Mouse (Mus musculus) embryo, embryonic 10.5 days (tissue): Measurements from ENCODE around the gene Dnajb6.
"Not testable (repeated sequence)": the region's sequence is repeated elsewhere in the genome, so short reads cannot be mapped to it uniquely, and the experiment has no call there.

ENCODE experiments used
- DNase-seq: peaks from one replicate; pipeline ENCODE4 v3.0.0-alpha.2; 2015; ENCODE audit warnings: low spot score

Gene Dnajb6

GRCm38 (mm10) chr5:29770935-29771334, 35.4 kb downstream of the Dnajb6 start:
- DNase-seq = peak; percentile 45

- no peak for DNase-seq
Observed at GRCm38 (mm10) chr5:29772038-29772437, 36.5 kb downstream of the Dnajb6 start.

DNA sequence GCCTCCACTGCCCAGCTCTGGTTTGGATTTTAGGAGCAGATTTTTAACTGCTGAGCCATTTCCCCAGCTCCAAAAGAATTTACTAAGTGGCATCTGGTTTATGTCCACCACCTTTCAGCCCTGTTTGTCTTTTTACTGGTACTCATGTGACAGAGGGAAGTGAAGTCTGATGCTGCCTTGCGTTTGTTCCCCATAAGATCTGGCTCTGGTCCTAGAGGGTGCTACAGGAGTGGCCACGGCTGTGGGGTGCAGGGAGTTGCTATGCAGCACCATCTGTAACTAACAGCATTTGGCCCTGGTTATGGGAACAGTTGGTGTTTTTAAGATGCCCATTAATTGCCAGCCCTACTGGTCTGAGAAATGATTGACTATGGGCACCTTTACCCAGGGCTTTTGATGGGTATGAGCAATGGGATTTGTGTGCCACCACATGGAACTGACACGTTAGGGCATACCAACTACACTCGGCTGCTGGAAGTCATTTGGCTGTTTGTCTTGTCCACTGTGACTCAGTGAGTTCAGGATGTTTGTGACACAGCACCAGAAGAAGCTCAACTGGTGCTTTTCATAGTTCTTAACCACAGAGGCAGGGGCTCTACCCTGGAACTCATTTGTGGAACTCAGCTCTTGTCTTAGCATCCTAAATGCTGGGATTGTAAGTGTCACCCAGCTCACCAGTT, 37.3 kb downstream of the Dnajb6 start:
- no peak for DNase-seq

DNA sequence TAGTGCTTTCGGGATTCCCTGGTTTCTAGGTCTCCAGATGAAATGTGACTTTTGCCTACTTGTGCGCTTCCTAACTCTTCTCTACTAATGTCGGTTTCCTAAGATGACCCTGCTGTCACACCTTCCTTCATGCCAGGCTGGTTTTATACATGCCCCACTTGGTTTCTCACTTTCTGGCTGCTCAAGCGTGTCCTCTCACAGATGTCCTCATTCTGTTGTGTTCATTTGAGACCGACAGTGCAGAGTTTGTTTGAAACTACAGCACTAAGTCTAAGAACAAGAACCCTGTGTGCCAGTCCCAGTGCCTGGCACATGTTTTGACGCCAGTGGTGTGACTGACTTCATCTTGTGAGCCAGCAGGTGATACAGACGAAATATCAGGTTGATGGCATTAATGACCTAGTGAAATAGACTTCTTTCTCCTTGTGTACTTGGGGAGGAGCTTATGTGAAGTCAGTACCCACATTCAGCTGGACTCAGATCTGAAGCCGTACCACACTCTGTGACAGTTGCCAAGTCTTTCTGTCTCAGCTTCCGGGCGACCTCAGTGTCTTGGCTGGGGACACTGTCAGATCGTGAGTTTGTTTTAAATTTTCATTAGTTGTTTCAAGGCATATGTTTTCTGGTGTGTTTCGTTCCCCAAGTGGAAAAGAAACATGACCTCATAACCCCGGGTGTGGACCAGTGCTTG, 38.1 kb downstream of the Dnajb6 start:
- no peak for DNase-seq

DNA sequence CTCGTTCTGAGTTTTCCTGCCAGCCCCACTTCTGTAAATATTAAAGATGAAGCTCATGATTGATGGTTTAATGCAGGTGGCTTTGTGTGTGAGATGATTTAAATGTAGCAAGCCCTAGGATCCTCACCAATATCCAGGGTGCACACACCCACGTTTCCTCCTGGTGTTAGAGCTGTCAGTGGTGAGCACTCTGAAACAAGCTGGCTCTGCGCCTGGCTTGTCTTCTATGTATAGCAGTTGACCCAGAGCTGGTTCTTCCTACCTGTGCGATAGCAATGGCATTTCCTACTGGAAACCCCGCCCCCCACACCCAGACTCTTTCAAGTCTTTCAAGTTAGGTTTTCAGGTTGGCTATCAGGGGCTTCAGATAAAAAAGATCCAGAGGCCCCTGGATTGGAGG, 39.9 kb downstream of the Dnajb6 start:
- no peak for DNase-seq

- no peak for DNase-seq
Observed at GRCm38 (mm10) chr5:29778029-29778428, 42.5 kb downstream of the Dnajb6 start.

- DNase-seq = not testable (repeated sequence)
Observed at GRCm38 (mm10) chr5:29779733-29780132, 44.2 kb downstream of the Dnajb6 start.

- DNase-seq = no peak
Observed at GRCm38 (mm10) chr5:29782261-29782660, 46.8 kb downstream of the Dnajb6 start.

- DNase-seq = not testable (repeated sequence)
Observed at GRCm38 (mm10) chr5:29784906-29785305, 49.4 kb downstream of the Dnajb6 start.

DNA sequence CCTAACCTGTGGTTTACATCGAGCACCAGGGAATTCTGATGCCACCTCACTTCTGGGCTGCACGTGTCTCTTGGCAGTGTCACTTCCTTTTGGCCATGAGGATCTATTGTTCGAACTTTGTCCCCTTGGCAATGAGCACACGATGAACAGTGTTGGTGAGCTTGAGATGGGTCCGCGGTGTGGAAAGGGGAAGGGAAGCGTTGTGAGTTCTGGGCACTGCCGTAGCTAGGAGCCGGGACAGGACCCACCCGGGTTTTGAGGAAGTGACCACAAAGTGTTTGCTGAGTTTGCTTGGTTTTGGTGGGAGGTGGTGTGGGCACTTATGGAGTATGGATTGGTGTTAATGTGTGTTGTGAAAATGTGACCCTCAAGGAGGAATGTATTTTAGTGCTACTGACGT, 50.5 kb downstream of the Dnajb6 start:
- not testable (repeated sequence) for DNase-seq

DNA sequence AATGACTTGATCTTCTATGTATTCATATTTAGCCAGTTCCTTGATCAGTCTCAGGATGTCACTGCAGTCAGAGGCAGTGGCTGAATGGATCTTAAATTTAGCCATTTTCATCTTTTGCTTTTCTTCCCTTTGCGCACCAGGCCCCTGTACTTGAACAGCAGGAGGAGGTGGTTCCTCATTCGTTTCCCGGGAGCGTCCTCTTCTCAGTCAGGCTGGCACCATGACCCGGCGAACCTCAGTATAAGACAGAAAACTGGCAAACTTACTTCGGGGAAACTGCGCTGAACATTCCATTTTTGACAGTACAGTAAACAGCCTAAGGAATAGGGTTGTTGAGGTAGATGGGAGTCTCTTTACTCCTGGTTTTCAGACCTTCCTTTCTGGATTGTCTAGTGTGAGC, 59.4 kb downstream of the Dnajb6 start:
- DNase-seq = not testable (repeated sequence)

- DNase-seq = no peak
Observed at GRCm38 (mm10) chr5:29808940-29809339, 73.5 kb downstream of the Dnajb6 start.

DNA sequence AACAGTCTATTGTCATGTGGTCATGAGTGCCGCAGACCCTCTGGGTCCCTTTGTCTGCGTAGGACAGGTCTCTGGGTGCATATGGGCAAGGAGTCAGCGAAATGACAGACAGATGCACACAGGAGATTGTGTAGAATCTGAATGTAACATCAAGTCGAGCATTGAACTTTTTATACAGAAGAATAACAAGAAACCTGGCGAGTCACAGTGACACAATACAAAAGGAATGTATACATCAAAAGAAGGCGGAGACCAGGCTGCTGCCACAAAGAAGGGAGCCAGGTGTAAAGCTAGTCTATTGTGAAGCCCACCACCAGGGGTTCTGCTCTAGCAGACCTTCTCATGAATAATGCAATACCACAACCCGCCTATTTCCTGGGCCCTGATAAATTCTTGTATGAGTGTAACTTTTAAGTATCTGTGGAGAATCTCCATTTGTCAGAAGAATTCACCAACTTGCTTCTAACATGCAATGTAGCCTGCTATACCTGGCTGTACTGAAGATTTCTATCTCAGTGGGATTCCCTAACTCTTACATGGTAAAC, 76.0 kb downstream of the Dnajb6 start:
- DNase-seq = not testable (repeated sequence)

GRCm38 (mm10) chr5:29816523-29817242, 81.2 kb downstream of the Dnajb6 start:
- no peak for DNase-seq

DNA sequence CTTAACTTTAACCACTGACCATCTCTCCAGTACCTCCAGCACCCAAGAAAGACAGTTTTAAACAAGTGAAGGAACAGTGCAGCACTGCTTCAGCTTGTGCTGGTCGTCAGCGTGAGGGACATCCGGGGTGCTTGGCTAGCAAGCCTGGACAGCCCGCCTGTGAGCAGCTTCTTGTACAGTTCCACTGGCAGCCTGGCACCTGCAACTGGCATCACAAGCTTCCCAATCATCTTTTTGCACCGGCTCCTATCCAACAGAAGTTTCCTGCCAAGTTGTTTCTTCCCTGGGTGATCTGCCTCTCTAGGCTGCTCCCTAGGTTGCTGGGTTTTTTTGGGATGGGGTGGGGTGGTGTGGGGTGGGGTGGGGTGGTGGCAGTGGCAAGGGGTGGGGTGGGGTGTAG, 81.9 kb downstream of the Dnajb6 start:
- DNase-seq = no peak

- DNase-seq = no peak
Observed at GRCm38 (mm10) chr5:29818287-29818686, 82.8 kb downstream of the Dnajb6 start.

GRCm38 (mm10) chr5:29824796-29825195, 89.3 kb downstream of the Dnajb6 start:
- peak; percentile 59 for DNase-seq

- DNase-seq = peak; percentile 36
Observed at GRCm38 (mm10) chr5:29826780-29827179, 91.3 kb downstream of the Dnajb6 start.

DNA sequence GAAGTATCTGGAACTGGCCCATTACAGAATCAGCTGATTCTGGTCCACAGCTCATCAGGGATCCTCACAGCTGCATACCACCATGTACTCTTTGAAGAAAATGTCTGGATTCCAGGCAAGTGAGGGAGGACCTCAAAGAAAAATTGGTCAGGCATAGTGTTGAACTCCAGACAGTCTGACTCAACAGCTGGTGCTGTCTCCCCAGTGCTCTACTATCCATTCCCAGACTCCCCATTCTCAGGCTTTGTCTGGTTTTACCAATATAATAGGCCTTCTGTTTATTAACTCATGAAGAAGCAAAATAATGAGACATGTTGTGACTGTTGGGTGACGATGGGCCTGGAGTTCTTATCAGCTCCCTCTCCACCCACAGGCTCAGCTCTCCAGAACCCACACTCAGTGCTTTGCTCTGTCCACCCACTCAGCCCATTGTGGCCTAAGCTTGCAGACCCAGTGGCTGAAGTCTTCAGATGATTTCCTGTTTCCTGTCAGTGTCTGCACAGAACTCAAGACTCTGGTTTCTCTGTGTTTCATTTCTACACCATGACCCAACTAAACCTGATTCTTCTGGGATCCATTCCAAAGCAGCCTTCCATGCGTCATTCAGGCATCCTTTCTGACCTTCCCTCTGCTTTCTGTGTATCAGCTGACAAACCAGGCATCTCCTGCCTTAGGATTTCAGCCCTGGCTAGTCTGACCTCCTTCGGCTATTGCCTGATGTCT, 107.1 kb downstream of the Dnajb6 start:
- DNase-seq = no peak

- DNase-seq = no peak
Observed at GRCm38 (mm10) chr5:29845038-29845437, 109.5 kb downstream of the Dnajb6 start.

DNA sequence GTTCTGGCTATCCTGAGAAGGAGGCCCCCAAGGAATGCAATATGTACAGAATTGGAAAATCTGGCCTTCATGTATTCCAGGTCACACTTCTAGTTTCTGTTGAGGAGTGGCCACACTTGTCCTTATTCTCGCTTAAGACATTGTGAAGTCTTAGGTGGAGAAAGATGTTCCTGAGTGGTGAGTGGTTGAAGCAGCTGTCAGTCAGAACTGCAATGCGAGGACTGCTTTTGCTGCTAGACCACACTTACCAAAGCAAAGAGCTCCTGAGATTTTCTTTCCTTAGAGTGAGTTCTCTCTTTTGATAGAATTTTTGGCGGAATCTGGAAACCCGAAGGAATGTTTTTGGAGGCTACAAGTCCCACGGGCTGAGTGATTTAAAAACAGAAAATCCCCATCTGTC, 112.0 kb downstream of the Dnajb6 start:
- DNase-seq = no peak

DNA sequence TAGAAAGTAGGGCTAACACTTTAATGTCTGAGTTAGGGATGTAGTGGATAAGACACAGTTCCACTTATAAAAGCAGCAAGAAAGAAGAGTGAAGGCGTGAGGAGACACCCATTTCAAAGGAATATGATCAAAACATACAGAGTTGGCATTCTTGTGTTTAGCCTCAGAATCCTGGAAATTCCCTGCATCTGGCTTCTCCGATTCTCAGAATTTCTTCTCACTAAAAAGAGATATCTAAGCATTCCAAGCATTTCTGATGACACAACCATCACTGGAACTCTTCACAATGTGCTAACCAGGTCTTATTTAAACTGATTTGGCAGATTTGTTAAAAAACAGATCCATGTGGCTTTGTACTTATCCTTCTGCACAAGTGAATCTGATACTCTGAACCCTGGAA, 112.6 kb downstream of the Dnajb6 start:
- DNase-seq = no peak
